Mouse (Mus musculus): ENCODE measurements around the gene Lpar3.
"Not testable (repeated sequence)": the region's sequence is repeated elsewhere in the genome, so short reads cannot be mapped to it uniquely, and the experiment has no call there.

The Lpar3 gene

DNA sequence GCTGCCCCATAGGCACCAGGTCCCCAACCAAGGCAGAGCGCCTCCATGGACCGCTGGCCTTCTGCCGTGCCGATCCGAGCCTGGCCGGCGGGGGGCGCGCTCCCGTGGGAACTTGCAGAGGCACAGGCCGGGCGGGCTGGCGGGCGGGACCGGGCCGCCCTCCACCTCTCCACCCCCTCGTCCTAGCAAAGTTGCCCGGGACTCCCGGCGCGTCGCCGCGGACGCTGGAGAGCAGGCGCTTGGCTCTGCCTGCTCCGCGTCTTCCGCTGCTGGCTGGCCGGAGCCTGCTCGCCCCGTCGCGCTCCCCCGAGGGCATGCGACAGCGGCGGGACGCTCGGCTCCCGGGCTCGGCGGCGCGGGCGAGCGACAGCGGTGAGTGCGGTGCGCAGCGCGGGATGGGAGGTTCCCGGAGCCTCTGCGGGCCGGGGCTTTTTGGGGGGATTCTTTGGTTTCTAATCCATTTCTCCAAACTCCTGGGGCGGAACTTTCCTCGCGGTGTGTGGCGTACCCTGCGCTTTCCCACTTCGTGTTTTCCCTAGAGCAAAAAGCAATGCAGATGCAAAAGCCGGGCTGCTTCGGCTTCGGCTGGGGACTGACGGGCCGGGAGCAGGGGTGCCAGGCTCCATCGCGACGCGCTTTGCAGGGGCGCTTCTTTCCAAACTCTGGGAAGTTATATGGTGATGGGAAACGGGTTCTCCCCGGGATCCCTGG, at the start of gene Lpar3:
Lpar3 (plus strand) TSS at position 188 of the 711 bp plus-strand sequence.
- DNase-seq: no peak

DNA sequence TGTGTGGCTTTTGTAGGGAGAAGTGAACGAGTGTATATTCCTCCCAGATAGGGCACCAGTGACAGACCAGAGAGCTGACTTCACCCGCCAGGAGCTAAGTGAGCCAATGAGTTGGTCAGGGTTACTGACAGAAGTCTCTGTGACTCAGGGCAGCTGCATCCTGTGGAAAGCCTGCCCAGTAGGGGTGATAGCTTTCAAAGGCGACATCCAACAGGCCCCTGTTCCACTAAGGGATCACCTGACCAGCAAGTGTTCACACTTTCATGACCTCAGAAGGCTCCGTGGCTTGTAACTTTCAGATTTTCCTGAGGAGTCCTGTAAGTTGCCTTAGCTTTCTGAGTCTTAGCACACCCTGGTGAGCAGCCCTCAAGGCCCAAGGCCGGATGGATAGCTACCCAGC, 47.7 kb upstream of the Lpar3 start:
- no peak for DNase-seq

DNA sequence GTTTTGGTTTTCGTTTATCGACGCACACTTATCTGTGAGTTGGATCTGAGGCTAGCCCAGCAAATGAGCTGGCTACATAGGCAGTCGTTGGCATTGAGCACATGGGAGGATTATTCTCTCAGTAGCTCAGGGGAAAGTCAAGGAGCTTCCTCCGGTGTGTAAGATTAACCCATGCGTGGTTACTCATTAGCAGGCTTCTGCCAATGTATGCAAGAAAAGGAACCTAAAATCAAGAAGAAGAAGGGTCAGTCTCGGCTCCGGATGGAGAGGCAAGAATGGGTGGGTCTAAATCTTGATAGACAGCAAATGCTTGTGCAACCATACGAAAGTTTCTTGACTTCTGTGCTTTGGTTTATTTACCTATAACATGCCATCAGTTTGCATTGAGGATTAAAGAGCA, 46.5 kb upstream of the Lpar3 start:
- no peak for DNase-seq

DNA sequence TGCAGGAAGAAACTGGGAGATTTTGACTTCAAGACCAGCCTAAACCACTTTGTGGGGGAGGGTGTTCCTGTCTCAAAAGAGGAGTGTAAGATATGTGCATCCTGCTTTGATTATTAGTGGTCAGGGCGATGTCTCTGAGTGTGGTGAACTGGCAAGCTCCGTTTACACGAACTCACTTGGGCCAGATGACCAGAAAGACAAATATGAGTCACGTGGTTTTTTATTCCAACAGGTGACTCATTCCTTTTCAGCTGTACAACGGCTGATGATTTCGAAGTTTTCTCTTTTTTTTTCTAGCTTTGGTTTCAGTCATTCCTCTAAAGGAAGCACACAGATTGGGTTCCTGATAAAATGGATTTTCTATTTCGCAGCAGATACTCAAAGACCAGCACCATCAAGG, 43.5 kb upstream of the Lpar3 start:
- DNase-seq: no peak

DNA sequence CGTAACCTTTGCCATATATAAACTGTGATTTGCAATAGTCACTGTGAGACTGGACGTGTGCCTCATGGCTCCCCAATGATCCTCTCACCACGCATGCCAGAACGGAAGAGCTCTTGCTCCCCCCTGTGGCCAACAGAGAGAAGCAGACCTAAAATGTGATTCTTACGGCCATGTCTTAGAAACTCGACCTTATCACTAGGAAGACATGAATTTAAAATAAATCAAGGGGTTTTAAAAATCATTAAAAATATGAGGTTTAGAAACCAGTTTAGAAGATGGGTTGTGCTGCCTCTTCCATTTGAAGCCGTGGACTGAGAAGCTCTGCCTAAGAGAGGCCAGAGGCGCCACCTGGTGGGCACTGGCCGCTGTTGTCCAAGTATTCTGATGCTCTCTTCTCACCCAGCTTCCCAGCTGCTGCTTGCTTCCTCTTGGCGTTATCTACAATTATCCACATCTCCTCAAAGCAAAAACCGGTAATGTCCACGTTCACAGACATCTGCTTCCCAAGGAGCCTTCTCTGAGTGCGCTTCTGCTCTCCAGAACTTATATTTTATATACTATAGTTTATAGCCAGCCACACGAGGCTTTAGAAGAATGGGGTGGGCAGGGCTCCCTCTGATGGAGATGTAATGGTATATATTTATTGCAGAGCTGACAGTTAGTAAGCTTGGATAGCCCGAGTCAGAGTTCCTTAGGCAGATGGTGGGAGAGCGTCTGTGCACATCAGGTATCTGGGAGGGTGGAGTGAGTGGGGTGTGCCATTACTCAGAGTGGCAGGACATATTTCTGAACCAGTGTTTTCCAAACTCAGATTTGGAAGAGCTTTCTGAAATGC, 42.8 kb upstream of the Lpar3 start:
- DNase-seq: peak; percentile 38

DNA sequence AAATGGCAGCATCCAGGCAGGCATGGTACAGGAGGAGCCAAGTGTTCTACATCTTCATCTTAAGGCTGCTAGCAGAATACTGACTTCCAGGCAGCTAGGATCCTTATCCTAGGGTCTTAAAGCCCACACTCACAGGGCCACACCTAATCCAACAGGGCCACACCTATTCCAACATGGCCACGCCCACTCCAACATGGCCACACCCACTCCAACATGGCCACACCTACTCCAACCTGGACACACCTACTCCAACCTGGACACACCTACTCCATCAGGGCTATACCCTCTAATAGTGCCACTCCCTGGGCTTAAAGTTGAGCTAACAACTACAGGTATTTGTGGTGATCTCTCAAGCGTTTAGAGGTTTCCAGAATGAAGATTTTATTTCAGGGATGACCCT, 40.4 kb upstream of the Lpar3 start:
- no peak for DNase-seq

DNA sequence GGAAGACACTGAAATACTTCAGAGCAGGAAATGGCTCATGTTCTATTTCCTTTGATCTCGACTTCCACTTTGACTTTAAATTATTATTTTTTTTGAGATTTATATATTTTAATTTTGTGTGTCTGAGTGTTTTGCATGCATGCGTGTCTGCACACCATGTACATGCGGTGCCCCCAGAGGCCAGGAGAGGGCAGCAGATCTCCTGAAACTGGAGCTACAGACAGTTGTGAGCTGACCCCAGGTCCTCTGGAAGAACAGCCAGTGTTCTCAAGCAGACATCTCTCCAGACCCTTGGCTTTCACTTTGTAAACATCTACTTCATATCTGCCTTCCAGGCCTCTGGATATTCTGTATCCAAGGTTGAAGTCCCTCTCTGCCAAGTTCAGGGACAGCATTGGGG, 39.8 kb upstream of the Lpar3 start:
- no peak for DNase-seq

DNA sequence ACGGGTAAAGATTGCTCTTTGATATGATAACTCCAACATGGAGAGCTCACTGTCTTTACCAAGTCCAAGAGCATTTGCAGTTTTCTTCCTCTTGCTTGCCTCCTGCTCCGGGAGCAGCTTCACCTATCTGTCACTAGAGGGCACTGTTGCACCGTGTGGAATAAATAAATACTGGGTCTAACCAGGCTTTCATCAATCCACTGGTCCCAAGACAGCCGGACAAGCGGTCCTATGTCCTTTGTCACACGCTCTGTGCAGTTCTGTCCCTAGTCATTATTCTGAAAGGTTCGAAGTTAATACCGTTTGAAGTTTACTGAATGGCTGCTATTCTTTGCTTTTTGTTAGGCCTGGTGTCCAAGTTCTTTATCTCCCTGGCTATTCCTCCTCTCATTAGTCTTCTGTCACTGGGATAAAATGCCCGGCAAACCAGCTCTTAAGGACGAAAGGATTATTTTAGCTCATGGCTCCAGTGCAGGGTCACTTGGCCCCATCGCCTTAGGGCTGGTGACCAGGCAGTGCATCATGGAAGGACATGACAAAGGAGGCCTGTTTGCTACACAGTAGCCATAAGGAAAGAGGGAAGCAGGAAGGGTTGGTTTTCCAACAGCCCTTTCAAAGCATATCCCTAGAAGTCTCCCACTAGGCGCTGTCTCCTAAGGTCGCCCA, 35.6 kb upstream of the Lpar3 start:
- DNase-seq: no peak

DNA sequence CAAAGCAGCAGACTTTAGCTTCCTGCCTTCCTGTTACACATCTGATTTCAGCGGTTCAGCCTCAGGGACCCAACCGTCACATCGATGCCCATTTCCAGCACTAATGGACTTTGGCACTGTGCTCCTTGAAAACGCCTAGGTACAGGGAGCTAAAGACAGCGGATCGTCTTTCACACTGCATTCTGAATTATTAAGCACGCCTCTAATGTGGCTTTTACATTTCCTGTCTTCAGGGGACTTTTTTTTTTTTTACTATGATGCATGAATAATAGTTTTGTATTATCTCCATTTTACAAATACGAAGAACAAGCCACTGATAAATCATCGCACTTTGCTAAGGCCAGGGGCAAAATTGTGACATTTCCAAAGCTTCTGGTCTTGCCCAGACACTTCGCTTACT, 34.7 kb upstream of the Lpar3 start:
- no peak for DNase-seq

DNA sequence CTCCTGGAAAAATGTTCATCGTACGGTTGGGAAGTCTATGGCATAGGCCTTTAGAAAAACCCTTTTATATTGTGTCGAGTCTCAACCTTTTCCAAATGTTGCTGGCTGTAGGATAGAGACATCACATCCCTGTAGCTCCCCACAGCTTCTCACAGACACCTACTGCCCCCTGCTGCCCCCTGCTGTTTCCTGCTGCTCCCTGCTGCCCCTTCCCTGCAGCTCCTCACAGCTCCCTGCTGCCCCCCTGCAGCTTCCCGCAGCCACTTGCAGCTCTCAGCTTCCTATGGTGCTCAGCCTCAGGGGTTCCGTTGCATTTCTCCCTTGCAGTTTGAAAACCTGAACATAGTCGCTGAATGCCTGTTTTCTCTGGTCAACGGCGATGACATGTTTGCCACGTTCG, 30.8 kb upstream of the Lpar3 start:
- DNase-seq: no peak

DNA sequence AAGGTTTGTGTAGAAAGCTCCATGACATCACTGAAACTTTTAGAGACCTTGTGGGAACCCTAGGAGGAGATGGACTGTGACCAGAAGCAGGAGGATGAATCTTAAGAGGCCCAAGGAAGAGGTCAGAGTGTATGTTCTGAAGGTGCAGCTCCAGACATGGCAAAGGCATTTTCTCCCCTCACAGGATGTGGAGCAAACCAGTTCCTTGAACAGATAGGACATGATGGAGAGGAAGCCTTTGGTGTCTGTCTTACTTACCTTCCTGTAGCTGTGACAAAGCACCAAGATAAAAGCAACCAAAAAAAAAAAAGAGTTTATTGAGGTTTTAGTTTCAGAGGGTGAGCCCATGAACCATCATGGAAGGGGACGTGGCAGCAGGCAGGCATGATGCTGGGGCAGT, 28.3 kb upstream of the Lpar3 start:
- no peak for DNase-seq

DNA sequence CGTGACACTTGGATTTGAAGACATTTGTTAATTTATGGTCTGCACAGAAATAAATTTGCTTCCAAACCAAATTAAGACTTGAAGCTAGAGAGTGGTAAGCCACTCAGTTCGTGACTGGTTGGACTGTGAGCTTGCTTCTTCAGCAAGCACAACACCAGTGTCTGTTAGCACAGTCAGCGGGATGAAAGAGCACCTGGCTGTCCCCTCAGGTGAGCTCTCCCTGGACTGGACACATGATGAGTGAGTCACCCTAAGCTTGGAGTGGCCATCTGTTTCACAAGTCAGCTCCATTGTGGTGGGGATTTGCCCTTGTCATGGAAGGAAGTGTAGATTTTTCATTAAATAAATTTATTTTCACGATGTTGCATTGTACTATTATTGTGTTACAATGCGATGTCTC, 25.6 kb upstream of the Lpar3 start:
- no peak for DNase-seq

DNA sequence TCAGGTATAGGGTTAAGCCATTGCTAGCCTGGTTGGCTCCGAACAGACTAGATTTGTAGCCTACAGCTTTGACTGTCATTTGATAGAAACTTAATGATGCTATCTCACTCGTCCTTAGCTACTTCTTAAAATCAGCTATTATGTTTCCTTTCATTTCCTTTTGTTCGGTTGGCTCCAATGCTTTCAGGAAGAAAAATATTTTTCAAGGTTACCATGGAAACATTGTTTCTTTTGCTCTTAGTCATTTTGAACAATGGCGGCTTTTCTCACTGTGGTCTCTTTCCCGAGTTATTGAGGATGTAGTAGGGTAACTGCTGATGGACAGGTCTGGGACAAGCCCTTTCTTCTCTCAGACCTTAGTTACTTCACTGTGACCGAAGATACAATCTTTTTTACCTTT, 24.5 kb upstream of the Lpar3 start:
- no peak for DNase-seq

DNA sequence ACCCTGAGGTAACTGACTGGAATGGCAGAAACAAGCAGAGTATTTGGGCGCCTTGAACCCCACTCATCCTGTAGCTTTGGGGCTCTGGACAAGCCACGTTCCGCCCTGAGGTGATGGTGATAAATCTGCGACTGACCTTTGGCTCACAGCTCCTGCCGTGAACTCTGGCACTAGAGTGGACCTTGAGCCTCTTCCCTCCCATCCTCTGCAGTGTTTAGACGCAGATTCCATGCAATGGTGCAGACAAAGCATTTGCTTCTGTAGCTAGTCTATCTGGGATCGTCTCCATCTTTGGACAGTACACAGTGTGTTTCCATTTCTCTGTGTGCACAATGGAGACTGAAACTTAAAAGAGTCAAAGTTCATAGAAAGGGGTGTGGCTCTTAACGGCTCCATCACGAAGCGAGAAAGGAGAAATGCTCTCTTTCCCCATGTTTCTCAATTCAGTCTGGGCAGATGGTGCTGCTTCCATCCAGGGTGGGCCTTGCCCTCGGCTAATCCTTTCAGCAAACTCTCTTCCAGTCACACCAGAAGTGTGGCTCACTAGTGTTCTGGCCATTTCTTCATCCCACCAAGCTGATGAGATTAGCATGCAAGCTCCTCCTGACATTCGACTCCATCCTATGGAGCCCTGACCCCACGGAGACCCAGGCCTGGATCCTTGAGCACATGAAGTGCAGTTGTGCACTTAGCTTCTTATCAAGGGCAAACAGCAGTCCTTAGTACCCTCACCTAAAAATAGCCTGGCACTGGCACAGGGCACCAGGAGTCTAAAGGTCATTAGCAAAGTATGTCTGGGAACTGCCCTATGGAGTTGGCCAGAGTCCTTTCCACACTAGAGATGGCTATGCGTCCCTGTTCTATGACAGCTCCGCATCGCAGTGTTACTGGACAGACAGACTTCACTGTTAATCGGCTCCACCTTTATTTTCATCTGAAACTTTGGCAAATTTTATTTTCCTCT, 23.7 kb upstream of the Lpar3 start:
- no peak for DNase-seq

DNA sequence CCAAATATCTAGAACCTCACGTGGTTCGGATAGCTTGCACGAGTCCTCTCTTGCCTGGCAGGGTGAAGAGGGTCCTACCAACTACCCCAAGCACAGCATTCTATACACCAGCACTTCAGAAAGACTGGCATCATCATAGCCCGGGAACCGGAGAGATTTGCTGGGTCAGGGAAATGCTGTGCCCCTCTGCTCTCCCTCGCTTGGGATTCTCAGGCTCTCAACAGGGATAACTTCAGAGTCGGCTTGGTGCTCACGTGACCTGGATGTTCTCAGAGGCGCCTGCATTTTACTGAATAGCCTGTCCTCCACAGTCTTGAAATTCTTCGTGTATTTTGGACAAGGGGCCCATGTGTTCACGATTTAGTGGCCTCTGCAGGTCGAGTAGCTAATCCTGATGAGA, 23.0 kb upstream of the Lpar3 start:
- DNase-seq: no peak

DNA sequence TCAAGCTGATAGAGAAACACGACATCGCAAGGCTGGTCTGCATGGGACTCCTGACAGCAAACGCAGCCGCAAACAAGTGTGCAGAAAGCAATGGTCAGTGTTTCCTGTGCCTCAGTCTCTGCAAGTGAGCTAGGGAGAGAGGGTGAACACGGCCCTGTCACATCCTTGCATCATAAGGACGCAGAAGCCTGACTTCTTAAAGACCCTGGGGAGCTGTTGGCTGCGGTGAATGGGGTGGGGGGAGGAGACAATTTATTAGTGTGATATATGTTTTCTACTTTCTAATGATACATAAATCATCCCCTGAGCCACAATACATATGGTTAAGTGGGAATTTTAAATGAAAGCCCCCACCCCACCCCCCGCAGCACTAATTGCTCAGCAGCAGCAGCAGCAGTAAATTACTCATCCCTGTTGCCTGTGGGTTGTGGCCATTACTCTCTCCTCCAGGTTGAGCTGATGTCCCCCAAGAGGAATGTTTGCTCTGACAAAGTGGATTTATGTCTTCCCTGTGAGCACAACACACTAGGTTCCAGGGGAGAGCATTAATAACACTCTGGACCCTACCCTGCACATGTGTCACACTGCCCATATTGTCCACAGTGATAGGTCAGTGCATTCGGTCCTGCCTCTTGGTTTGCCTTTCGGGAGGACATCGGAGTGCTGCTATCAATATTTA, 21.8 kb upstream of the Lpar3 start:
- DNase-seq: no peak

DNA sequence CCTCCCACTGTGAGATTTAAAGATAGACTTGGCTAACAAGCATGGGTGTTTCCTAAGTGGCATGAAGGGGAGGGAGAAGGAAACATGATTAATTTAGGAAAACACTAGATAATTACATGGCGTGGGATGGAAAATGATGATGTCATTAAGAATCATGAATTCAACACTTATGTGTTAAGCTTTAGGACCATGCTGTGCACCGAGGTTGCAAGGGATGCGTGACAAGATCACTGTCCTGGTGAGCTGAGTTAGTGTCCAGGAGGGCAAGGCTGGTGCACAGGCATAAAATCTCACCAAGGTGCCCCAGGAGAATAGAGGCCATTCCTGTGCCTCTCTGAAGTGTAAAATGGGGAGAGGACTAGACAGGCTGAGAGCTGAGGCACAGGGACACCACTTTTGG, 21.3 kb upstream of the Lpar3 start:
- no peak for DNase-seq

DNA sequence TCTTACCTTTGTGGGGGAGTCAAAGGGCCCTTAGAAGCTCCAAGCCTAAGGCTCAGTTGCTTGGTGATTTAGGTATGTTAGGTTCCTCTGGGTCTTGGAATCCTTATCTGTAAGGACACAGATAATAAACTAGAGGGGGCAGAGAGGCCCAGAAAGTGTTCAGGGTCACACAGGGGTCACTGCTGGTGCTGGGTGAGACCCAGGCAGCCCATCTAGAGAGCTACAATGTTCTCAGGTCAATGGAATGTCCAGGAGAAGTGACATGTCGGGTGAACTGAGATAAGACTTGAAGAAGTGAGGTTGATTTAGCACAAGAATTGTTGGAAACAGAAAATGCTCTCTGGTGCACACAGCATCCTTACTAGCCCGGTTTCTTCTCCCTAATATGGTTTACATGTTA, 16.4 kb upstream of the Lpar3 start:
- DNase-seq: no peak

DNA sequence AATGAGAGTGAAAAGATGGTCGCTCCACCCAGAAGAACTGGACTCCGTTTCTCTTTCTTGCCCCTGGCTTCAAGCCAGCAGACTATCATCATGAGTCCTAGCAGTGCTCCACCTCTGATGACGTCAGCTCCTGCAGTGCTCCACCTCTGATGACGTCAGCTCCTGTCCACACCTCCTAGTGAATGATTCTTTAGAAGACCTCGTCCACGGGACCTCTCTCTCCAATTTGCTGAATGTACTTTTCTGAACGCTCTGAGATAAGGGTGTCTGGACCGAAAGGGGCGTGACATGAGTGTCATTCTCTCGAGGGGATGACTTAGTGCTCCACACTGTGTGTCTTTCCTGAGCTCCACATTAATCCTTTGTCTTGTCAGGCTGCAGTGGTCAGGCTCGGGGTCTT, 15.5 kb upstream of the Lpar3 start:
- DNase-seq: no peak

DNA sequence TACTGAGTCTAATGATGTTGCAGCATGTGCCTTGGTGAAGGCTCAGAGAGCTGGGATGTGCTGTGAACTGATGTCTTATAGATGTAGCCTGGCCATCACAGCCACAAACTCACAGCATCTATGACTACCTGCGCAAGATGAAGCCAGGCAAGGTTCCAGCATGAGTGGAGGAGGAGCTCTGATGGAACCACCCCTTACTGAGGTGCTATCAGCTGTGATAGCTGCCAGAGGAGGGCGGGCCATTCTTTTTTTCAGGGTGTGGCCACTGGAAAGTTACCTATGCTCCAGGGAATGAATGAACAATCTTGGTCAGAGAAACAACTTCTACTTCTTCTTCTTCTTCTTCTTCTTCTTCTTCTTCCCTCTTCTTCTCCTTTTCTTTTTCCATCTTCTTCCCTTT, 14.1 kb upstream of the Lpar3 start:
- no peak for DNase-seq

DNA sequence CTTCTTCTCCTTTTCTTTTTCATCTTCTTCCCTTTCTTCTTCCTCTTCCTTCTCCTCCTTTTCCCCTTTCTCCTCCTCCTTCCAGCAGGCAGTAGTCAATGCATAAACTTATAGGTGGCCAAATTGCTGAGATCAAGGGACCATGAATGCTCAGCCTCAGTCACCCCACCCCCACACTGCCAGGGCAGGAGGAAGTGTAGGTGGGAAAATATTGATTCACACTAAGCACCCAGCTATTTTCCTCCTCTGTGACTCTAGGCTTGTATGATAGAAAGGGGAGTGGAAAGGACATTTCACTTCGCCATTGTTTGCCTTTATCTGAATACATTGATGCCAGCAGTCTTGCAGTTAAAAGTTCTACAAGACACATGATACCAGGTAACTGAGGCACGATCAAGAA, 13.3 kb upstream of the Lpar3 start:
- DNase-seq: no peak

DNA sequence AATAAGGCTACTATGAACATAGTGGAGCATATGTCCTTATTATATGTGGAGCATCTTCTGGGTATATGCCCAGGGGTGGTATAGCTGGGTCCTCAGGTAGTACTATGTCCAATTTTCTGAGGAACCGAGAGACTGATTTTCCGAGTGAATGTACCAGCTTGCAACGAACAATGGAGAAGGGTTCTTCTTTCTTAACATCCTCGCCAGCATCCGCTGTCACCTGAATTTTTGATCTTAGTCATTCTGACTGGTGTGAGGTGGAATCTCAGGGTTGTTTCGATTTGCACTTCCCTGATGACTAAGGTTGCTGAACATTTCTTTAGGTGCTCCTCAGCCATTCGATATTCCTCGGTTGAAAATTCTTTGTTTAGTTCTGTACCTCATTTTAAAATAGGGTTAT, 11.0 kb upstream of the Lpar3 start:
- not testable (repeated sequence) for DNase-seq
